Mouse (Mus musculus) testis, adult 2 months (tissue): ENCODE measurements around the gene C1qtnf1.

Experiments
- CTCF ChIP-seq: fragments of 200-500 bp; IDR thresholded peaks from 2 replicates; pipeline ENCODE4 v1.5.1; 2012; ENCODE audit warnings: low read depth, mild to moderate bottlenecking, inconsistent platforms, low read length, moderate library complexity; ENCODE audit not compliant: control insufficient read depth, insufficient read depth, insufficient replicate concordance
- POLR2A ChIP-seq: fragments of 200-500 bp; IDR thresholded peaks from 2 replicates; pipeline ENCODE4 v1.6.1; 2012; ENCODE audit warnings: low read depth, mild to moderate bottlenecking, inconsistent platforms, low read length, moderate library complexity; ENCODE audit not compliant: control insufficient read depth

DNA sequence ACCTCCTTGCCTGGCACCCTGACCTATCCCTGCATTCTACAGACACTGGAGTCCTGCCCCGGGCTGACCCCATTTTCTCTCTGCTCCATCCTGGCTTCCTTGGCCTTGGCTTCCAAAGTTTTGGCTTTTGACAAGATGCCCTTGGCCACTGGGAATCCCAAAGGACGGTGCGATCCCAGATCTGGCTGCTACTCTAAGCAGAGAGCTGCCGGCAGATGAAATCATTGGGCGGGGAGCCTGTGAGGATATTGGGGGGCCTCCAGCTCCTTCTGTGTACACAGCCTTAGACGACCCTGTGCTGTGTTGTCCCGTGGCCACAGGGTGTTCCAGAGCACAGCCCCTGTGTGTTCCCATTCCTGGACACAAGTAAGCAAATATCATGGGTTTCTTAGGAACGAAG, 20.4 kb downstream of the C1qtnf1 start:
- no peak for TF ChIP-seq CTCF
- no peak for TF ChIP-seq POLR2A
